Mouse (Mus musculus): Measurements from ENCODE around the gene Ube2l3. TPM values are rescaled to one million over a fixed set of nuclear protein-coding genes. Genes with fewer than 3 reads are reported as not detected.
A peak's percentile ranks its signal among the peaks of the same experiment; 100 is the strongest.

The Ube2l3 gene
- polyA plus RNA-seq, 1 experiment from 2014 or later, result 319 TPM

GRCm38 (mm10) chr16:17216934-17217633 lies 14.6 kb upstream of the Ube2l3 start:
- H3K9me3 ChIP-seq (replicated peaks; ENCODE audit: control insufficient read depth, low read length), result no peaks in the 10 kb centered on the region
- DNase-seq (ENCODE audit: low spot score), result no peak
- WGBS, result 67% methylated on average over 8 of the region's 8 CpGs

DNA sequence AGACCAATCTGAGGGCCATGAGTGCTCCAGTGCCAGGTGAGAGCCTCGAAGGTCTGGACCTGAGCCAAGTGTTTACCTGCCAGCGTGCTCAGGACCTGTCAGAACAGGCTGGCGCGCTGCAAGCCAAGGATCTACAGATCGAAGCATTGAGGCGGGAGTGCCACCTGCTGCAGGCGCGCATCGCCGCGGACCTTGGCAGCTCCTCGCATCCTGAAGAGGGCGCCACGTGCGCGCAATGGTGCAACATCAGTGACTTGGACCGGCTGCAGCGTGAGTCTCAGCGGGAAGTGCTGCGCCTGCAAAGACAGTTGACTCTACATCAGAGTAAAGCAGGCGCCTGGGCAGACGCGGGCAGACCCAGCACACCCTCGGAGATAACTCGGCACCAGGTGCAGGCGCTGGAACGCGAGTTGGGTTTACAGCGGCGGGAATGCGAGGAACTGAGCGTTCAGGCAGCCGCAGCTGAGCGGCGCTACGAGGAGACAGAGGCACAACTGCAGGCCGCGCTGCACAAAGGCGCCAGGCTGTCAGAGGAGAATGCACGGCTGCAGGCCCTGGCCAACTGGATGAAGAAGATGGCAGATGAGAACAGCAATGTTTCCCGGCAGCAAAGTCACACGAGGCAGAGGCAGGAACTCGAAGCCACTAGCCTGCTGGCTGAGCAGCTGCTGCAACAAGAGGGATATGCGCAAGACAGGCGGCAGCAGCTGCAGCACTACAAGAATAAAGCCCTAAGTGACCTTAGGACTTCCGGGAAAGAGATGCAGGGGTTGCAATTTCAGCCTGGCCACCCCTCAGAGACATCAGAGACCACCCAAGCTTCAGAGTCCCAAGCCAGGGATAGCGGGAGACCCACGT lies 7.8 kb upstream of the Ube2l3 start:
- WGBS, result 8% methylated on average over 48 of the region's 48 CpGs
- peak overlapping the region; percentile 52 for H3K4me3 ChIP-seq (ENCODE audit: low read depth, low read length)
- no peaks in the 10 kb centered on the region for H3K27me3 ChIP-seq (replicated peaks; ENCODE audit: control insufficient read depth, insufficient read depth, low read length)
- H3K4me2 ChIP-seq (ENCODE audit: low read length), result peak overlapping the region; percentile 97
- no peaks in the 10 kb centered on the region for H3K9me3 ChIP-seq (replicated peaks; ENCODE audit: control insufficient read depth, low read length)
- no peaks in the 10 kb centered on the region for H3K36me3 ChIP-seq (ENCODE audit: control insufficient read depth, insufficient read depth, low read length)
- DNase-seq (ENCODE audit: low spot score), result peak; percentile 94
- peak; percentile 76 for ATAC-seq
- peaks cover 10% of the 10 kb centered on the region; the same call in 1 of the 2 replicates for H3K4me1 ChIP-seq (ENCODE audit: control insufficient read depth, insufficient read depth, low read length)
- peak overlapping the region; percentile 92; the same call in 1 of the 2 replicates for H3K27ac ChIP-seq (ENCODE audit: low read depth, low read length)
- H3K9ac ChIP-seq (ENCODE audit: low read length), result peak overlapping the region; percentile 70

More at GRCm38 (mm10) chr16:17216934-17217633, 14.6 kb upstream of the Ube2l3 start:
- Histone ChIP-seq H3K27me3 (replicated peaks; ENCODE audit: control insufficient read depth, insufficient read depth, low read length) (no peaks in the 10 kb centered on the region), H3K36me3 (ENCODE audit: control insufficient read depth, insufficient read depth, low read length) (no peaks in the 10 kb centered on the region), H3K27ac (ENCODE audit: low read depth, low read length) (no peak overlapping the region), H3K9ac (ENCODE audit: low read length) (no peak overlapping the region), H3K4me1 (ENCODE audit: control insufficient read depth, insufficient read depth, low read length) (no peaks in the 10 kb centered on the region), H3K4me3 (ENCODE audit: low read depth, low read length) (no peak overlapping the region), H3K4me2 (ENCODE audit: low read length) (no peak overlapping the region)
- no peak for ATAC-seq

- DNase-seq (ENCODE audit: low spot score) (no peak), ATAC-seq (peak; percentile 5; the same call in 1 of the 2 replicates)
- H3K9me3 ChIP-seq (replicated peaks; ENCODE audit: control insufficient read depth, low read length), result no peaks in the 10 kb centered on the region
- H3K9ac ChIP-seq (ENCODE audit: low read length), result peak overlapping the region; percentile 70
- H3K36me3 ChIP-seq (ENCODE audit: control insufficient read depth, insufficient read depth, low read length), result no peaks in the 10 kb centered on the region
- H3K27me3 ChIP-seq (replicated peaks; ENCODE audit: control insufficient read depth, insufficient read depth, low read length), result no peaks in the 10 kb centered on the region
- peak overlapping the region; percentile 92 for H3K27ac ChIP-seq (ENCODE audit: low read depth, low read length)
- H3K4me1 ChIP-seq (ENCODE audit: control insufficient read depth, insufficient read depth, low read length), result peaks cover 10% of the 10 kb centered on the region; the same call in 1 of the 2 replicates
- H3K4me3 ChIP-seq (ENCODE audit: low read depth, low read length), result peak overlapping the region; percentile 52
- peak overlapping the region; percentile 97 for H3K4me2 ChIP-seq (ENCODE audit: low read length)
- WGBS, result 2% methylated on average over 37 of the region's 37 CpGs
Observed at GRCm38 (mm10) chr16:17209404-17209960, 7.0 kb upstream of the Ube2l3 start.

DNA sequence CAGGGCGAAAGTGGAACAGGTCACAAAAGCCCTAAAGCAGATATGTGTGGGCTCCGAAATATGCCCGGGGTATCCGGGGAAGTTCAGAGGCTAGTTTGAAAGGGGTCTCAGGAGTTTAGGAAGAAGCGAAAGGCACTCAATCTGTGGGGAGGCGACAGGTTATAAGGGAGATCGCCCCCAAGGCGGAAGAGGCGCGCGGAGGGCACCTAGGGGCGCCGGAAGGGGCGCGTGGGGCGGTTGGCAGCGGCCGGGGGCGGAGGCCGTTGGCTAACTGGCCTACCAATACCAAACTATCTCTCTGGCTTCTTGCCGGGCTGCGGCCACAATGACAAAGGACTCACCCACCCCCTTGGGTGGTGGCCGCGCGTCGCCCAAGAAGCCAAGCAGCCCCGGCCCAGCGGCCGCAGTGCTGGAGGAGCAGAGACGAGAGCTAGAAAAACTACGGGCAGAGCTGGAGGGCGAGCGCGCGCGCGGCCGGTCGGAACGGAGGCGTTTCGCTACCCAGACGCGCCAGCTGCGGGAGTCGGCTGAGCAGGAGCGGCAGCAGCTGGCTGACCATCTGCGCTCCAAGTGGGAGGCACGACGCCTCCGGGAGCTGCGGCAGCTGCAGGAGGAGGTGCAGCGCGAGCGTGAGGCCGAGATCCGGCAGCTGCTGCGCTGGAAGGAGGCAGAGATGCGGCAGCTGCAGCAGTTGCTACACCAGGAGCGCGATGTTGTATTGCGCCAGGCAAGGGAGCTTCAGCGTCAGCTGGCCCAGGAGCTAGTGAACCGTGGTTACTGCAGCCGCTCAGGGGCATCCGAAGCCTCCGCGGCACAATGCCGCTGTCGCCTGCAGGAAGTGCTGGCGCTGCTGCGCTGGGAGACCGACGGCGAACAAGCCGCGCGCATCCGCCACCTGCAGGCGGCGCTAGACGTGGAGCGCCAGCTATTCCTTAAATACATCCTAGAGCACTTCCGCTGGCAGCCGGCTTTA lies 6.2 kb upstream of the Ube2l3 start, which contains the start of gene Rimbp3:
Rimbp3 (plus strand) TSS at position 215 of the 973 bp plus-strand sequence.
- Histone ChIP-seq H3K4me3 (ENCODE audit: low read depth, low read length) (peak within 1 kb of the TSS; percentile 52), H3K9me3 (replicated peaks; ENCODE audit: control insufficient read depth, low read length) (no peaks in the 10 kb centered on the region), H3K4me2 (ENCODE audit: low read length) (peak within 1 kb of the TSS; percentile 97), H3K27ac (ENCODE audit: low read depth, low read length) (peak within 1 kb of the TSS; percentile 92), H3K4me1 (ENCODE audit: control insufficient read depth, insufficient read depth, low read length) (peaks cover 10% of the 10 kb centered on the region; the same call in 1 of the 2 replicates), H3K27me3 (replicated peaks; ENCODE audit: control insufficient read depth, insufficient read depth, low read length) (no peaks in the 10 kb centered on the region), H3K9ac (ENCODE audit: low read length) (peak within 1 kb of the TSS; percentile 70), H3K36me3 (ENCODE audit: control insufficient read depth, insufficient read depth, low read length) (no peaks in the 10 kb centered on the region)
- ATAC-seq (peak; percentile 88), DNase-seq (ENCODE audit: low spot score) (peak; percentile 95)
- WGBS, result under 1% methylated on average over 84 of the region's 85 CpGs

- WGBS, result 5% methylated on average over 6 of the region's 6 CpGs
- Histone ChIP-seq H3K9me3 (replicated peaks; ENCODE audit: control insufficient read depth, low read length) (no peaks in the 10 kb centered on the region), H3K4me3 (ENCODE audit: low read depth, low read length) (no peak overlapping the region), H3K9ac (ENCODE audit: low read length) (no peak overlapping the region), H3K27ac (ENCODE audit: low read depth, low read length) (no peak overlapping the region), H3K27me3 (replicated peaks; ENCODE audit: control insufficient read depth, insufficient read depth, low read length) (no peaks in the 10 kb centered on the region), H3K4me1 (ENCODE audit: control insufficient read depth, insufficient read depth, low read length) (peaks cover 10% of the 10 kb centered on the region), H3K36me3 (ENCODE audit: control insufficient read depth, insufficient read depth, low read length) (no peaks in the 10 kb centered on the region), H3K4me2 (ENCODE audit: low read length) (no peak overlapping the region)
- peak; percentile 56 for DNase-seq (ENCODE audit: low spot score)
- ATAC-seq, result no peak
Observed at GRCm38 (mm10) chr16:17204990-17205389, 2.5 kb upstream of the Ube2l3 start.

GRCm38 (mm10) chr16:17201977-17202376 lies 472 bp downstream of the Ube2l3 start:
- DNase-seq (ENCODE audit: low spot score), result peak; percentile 46
- Histone ChIP-seq H3K36me3 (ENCODE audit: control insufficient read depth, insufficient read depth, low read length) (no peaks in the 10 kb centered on the region), H3K4me1 (ENCODE audit: control insufficient read depth, insufficient read depth, low read length) (peaks cover 14% of the 10 kb centered on the region), H3K9me3 (replicated peaks; ENCODE audit: control insufficient read depth, low read length) (no peaks in the 10 kb centered on the region), H3K27me3 (replicated peaks; ENCODE audit: control insufficient read depth, insufficient read depth, low read length) (no peaks in the 10 kb centered on the region), H3K4me3 (ENCODE audit: low read depth, low read length) (no peak overlapping the region), H3K27ac (ENCODE audit: low read depth, low read length) (no peak overlapping the region), H3K9ac (ENCODE audit: low read length) (no peak overlapping the region), H3K4me2 (ENCODE audit: low read length) (no peak overlapping the region)
- ATAC-seq, result peak; percentile 20; the same call in 1 of the 2 replicates
- WGBS, result 72% methylated on average over 2 of the region's 2 CpGs

GRCm38 (mm10) chr16:17200953-17201707 lies 1.3 kb downstream of the Ube2l3 start:
- DNase-seq (ENCODE audit: low spot score) (peak; percentile 93), ATAC-seq (peak; percentile 92)
- H3K36me3 ChIP-seq (ENCODE audit: control insufficient read depth, insufficient read depth, low read length), result no peaks in the 10 kb centered on the region
- H3K4me2 ChIP-seq (ENCODE audit: low read length), result peak overlapping the region; percentile 88
- H3K4me3 ChIP-seq (ENCODE audit: low read depth, low read length), result peak overlapping the region; percentile 100
- under 1% methylated on average over 65 of the region's 72 CpGs for WGBS
- no peaks in the 10 kb centered on the region for H3K9me3 ChIP-seq (replicated peaks; ENCODE audit: control insufficient read depth, low read length)
- H3K9ac ChIP-seq (ENCODE audit: low read length), result peak overlapping the region; percentile 99
- H3K4me1 ChIP-seq (ENCODE audit: control insufficient read depth, insufficient read depth, low read length), result peaks cover 14% of the 10 kb centered on the region
- peak overlapping the region; percentile 78 for H3K27ac ChIP-seq (ENCODE audit: low read depth, low read length)
- no peaks in the 10 kb centered on the region for H3K27me3 ChIP-seq (replicated peaks; ENCODE audit: control insufficient read depth, insufficient read depth, low read length)
